In genomic region chr11:62513311-62513710, GRCm38 (mm10) we compare ENCODE assay signal across 16 mouse cellular contexts.
"Had no signal": no experiment of that assay in that cellular context is flagged by ENCODE, and none has a peak within 500 bp of the region (broad histone marks: within the 10 kb centered on the region; RNA-seq: fewer than 3 reads in every experiment).

No protein-coding gene starts in this region.

- H3K9me3 ChIP-seq: megakaryocyte, embryonic 14.5 days; midbrain, embryonic 13.5 days; midbrain, embryonic 15.5 days; neural tube, embryonic 12.5 days; stomach, embryonic 15.5 days had no signal

- DNase-seq: lung, adult 18-20 months; lung, embryonic 14.5 days; lung, postnatal 10 days; lung, postnatal 4 days; right cerebral cortex, postnatal 14 days; spleen, adult 18-20 months; thymus, adult 2 months; thymus, postnatal 25 days; thymus, postnatal 4 days had no signal

- H3K4me2 ChIP-seq: lung, embryonic 14.5 days; midbrain, embryonic 11.5 days; midbrain, embryonic 13.5 days; midbrain, embryonic 15.5 days; neural tube, embryonic 12.5 days; stomach, embryonic 15.5 days had no signal

- ATAC-seq: midbrain, embryonic 13.5 days; midbrain, embryonic 15.5 days had no signal

- H3K27me3 ChIP-seq: megakaryocyte, embryonic 14.5 days; midbrain, embryonic 13.5 days; midbrain, embryonic 15.5 days; neural tube, embryonic 12.5 days; stomach, embryonic 15.5 days had no signal

- H3K9ac ChIP-seq: lung, embryonic 14.5 days; midbrain, embryonic 13.5 days; midbrain, embryonic 15.5 days; neural tube, embryonic 12.5 days; stomach, embryonic 15.5 days had no signal

- H3K27ac ChIP-seq: midbrain, embryonic 13.5 days; midbrain, embryonic 15.5 days; neural tube, embryonic 12.5 days; stomach, embryonic 15.5 days; stomach, postnatal 0 days had no signal

- H3K36me3 ChIP-seq: midbrain, embryonic 13.5 days; midbrain, embryonic 15.5 days; stomach, embryonic 15.5 days had no signal

- H3K4me3 ChIP-seq: megakaryocyte, embryonic 14.5 days; midbrain, embryonic 13.5 days; midbrain, embryonic 15.5 days; neural tube, embryonic 12.5 days; stomach, embryonic 15.5 days had no signal

- H3K4me1 ChIP-seq: midbrain, embryonic 15.5 days; neural tube, embryonic 12.5 days; stomach, embryonic 15.5 days had no signal
